Mouse (Mus musculus) thymus, adult 2 months (tissue): Measurements from ENCODE around the gene Tnf. TPM values are rescaled to one million over a fixed set of nuclear protein-coding genes. Genes with fewer than 3 reads are reported as not detected.
A peak's percentile ranks its signal among the peaks of the same experiment; 100 is the strongest.

Experiments used
- DNase-seq: peaks from one replicate; pipeline ENCODE4 v3.0.0; 2021
- H3K27ac ChIP-seq: fragments of 200-500 bp; 2 replicates; pipeline ENCODE4 v1.5.1; 2012; ENCODE audit warnings: low read length, control low read depth; ENCODE audit not compliant: control insufficient read depth, insufficient read depth
- H3K27me3 ChIP-seq: fragments of 200-500 bp; 2 replicates; pipeline ENCODE4 v1.6.1; 2012; ENCODE audit warnings: mild to moderate bottlenecking, low read length, moderate library complexity, mixed read lengths; ENCODE audit not compliant: control insufficient read depth, insufficient read depth
- H3K36me3 ChIP-seq: fragments of 200-500 bp; 2 replicates; pipeline ENCODE4 v1.6.1; 2012; ENCODE audit warnings: mild to moderate bottlenecking, low read length, moderate library complexity; ENCODE audit not compliant: control insufficient read depth, insufficient read depth
- H3K4me1 ChIP-seq: fragments of 200-500 bp; replicated peaks from 2 replicates; pipeline ENCODE4 v1.6.1; 2012; ENCODE audit warnings: low read length; ENCODE audit not compliant: control insufficient read depth, insufficient read depth
- H3K4me3 ChIP-seq: fragments of 200-500 bp; 2 replicates; pipeline ENCODE4 v1.5.1; 2012; ENCODE audit warnings: mild to moderate bottlenecking, low read length, control low read depth, moderate library complexity; ENCODE audit not compliant: control insufficient read depth, insufficient read depth
- CTCF ChIP-seq: fragments of 200-500 bp; IDR thresholded peaks from 2 replicates; pipeline ENCODE4 v1.5.1; 2012; ENCODE audit warnings: mild to moderate bottlenecking, control low read depth, low read length, moderate library complexity, borderline replicate concordance; ENCODE audit not compliant: control insufficient read depth, poor library complexity, insufficient read depth; ENCODE audit errors: extremely low read depth
- POLR2A ChIP-seq: fragments of 200-500 bp; IDR thresholded peaks from 2 replicates; pipeline ENCODE4 v1.6.1; 2012; ENCODE audit warnings: mild to moderate bottlenecking, low read length, control low read depth, moderate library complexity; ENCODE audit not compliant: control insufficient read depth, poor library complexity, insufficient read depth; ENCODE audit errors: extremely low read depth
- WGBS: fragments of 180-500 bp; shearing (Covaris S2); methylation state at CpG from one replicate; pipeline ENCODE4 v1.1.7; 2018; 5-methylcytosine and 5-hydroxymethylcytosine counted together
- polyA plus RNA-seq: library from polyadenylated mRNA; depleted of rRNA; stranded (reverse); fragments of >200 nt; gene quantifications from 2 replicates; pipeline ENCODE4 v1.2.3, GENCODE M21; 2012

Gene Tnf
- polyA plus RNA-seq, 1 experiment: 11.4 TPM

DNA sequence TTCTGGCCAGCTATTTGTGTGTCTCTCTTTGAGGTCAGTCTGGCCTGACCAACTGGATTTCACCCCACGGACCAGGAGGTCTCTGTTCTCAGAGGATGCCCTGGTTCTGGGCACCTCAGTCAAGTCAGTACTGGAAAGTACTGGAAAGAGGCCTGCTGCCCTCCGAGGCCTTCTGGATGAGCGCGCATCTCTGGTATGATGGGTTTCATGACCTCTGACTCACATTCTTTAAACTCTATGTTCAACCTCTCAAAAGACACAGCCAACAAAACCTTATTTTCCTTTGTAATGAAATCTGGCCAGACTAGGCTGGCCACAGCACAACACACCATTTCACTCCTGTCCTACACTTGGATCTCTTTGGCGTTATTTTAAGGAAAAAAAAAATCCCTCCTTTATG lies 23.6 kb upstream of the Tnf start:
- Histone ChIP-seq H3K36me3 (peaks cover 4% of the 10 kb centered on the region; the same call in 1 of the 2 replicates), H3K4me1 (peaks cover 41% of the 10 kb centered on the region), H3K27ac (no peak overlapping the region), H3K27me3 (no peaks in the 10 kb centered on the region), H3K4me3 (no peak overlapping the region)
- no peak for TF ChIP-seq CTCF
- no peak for TF ChIP-seq POLR2A
- no peak for DNase-seq
- 98% methylated on average over 5 of the region's 5 CpGs for WGBS

- peaks cover 3% of the 10 kb centered on the region; the same call in 1 of the 2 replicates for H3K36me3 ChIP-seq
These were observed 22.8 kb upstream of the Tnf start for GRCm38 (mm10) chr17:35224641-35225040.

GRCm38 (mm10) chr17:35222299-35222698 lies 20.5 kb upstream of the Tnf start:
- DNase-seq: peak; percentile 63
- peaks cover 58% of the 10 kb centered on the region for H3K4me1 ChIP-seq

More at GRCm38 (mm10) chr17:35224641-35225040, 22.8 kb upstream of the Tnf start:
- H3K4me3 ChIP-seq: no peak overlapping the region
- no peak overlapping the region for H3K27ac ChIP-seq
- 97% methylated on average over 4 of the region's 4 CpGs for WGBS
- no peaks in the 10 kb centered on the region for H3K27me3 ChIP-seq
- H3K4me1 ChIP-seq: peaks cover 49% of the 10 kb centered on the region
- TF ChIP-seq POLR2A: no peak
- no peak for TF ChIP-seq CTCF
- DNase-seq: no peak

GRCm38 (mm10) chr17:35220156-35220952 lies 18.5 kb upstream of the Tnf start, which contains the start of gene Gm16181:
Gm16181 (plus strand) TSS chr17:35220834.
- Histone ChIP-seq H3K27me3 (no peaks in the 10 kb centered on the region), H3K4me3 (no peak within 1 kb of the TSS), H3K4me1 (peaks cover 50% of the 10 kb centered on the region), H3K27ac (peak within 1 kb of the TSS; percentile 15; the same call in 1 of the 2 replicates), H3K36me3 (no peaks in the 10 kb centered on the region)
- no peak for TF ChIP-seq CTCF
- TF ChIP-seq POLR2A: no peak
- no peak for DNase-seq
- WGBS: 69% methylated on average over 28 of the region's 28 CpGs

More at GRCm38 (mm10) chr17:35222299-35222698, 20.5 kb upstream of the Tnf start:
- Histone ChIP-seq H3K27me3 (no peaks in the 10 kb centered on the region), H3K4me3 (no peak overlapping the region), H3K27ac (peak overlapping the region; percentile 85), H3K36me3 (no peaks in the 10 kb centered on the region)
- WGBS: 9% methylated on average over 6 of the region's 6 CpGs
- peak; percentile 31; the same call in 1 of the 2 replicates for TF ChIP-seq POLR2A
- TF ChIP-seq CTCF: peak; percentile 59; the same call in 1 of the 2 replicates

GRCm38 (mm10) chr17:35219601-35220041 lies 17.8 kb upstream of the Tnf start:
- DNase-seq: peak; percentile 72
- H3K4me1 ChIP-seq: peaks cover 55% of the 10 kb centered on the region
- WGBS: 8% methylated on average over 6 of the region's 6 CpGs
- H3K27me3 ChIP-seq: no peaks in the 10 kb centered on the region
- no peaks in the 10 kb centered on the region for H3K36me3 ChIP-seq
- H3K4me3 ChIP-seq: no peak overlapping the region
- TF ChIP-seq CTCF: no peak
- no peak for TF ChIP-seq POLR2A
- H3K27ac ChIP-seq: peak overlapping the region; percentile 15; the same call in 1 of the 2 replicates

GRCm38 (mm10) chr17:35218516-35219193 lies 16.8 kb upstream of the Tnf start:
- no peaks in the 10 kb centered on the region for H3K36me3 ChIP-seq
- 14% methylated on average over 18 of the region's 18 CpGs for WGBS
- no peak overlapping the region for H3K27ac ChIP-seq
- DNase-seq: no peak
- TF ChIP-seq CTCF (no peak), POLR2A (no peak)
- no peaks in the 10 kb centered on the region for H3K27me3 ChIP-seq
- H3K4me3 ChIP-seq: no peak overlapping the region
- H3K4me1 ChIP-seq: peaks cover 57% of the 10 kb centered on the region
